Mouse (Mus musculus) midbrain, postnatal 0 days (tissue): Measurements from ENCODE around the gene Nfatc4. TPM values are rescaled to one million over a fixed set of nuclear protein-coding genes. Genes with fewer than 3 reads are reported as not detected.

Source experiments
- ATAC-seq: fragments of 200-750 bp; cut with Nextera tagmentation; 2 replicates; pipeline ENCODE4 v1.8.0; 2017; ENCODE audit warnings: moderate number of reproducible peaks, mild to moderate bottlenecking, moderate TSS enrichment, moderate library complexity; ENCODE audit not compliant: low FRiP score
- DNase-seq: peaks from one replicate; pipeline ENCODE4 v3.0.0-alpha.2; 2015; ENCODE audit warnings: low spot score
- H3K27ac ChIP-seq: fragments of 300-500 bp; sonication (generic); 2 replicates; pipeline ENCODE4 v1.5.1; 2014; ENCODE audit warnings: low read depth, mild to moderate bottlenecking, low read length, mixed read lengths
- H3K27me3 ChIP-seq: fragments of 300-500 bp; sonication (generic); 2 replicates; pipeline ENCODE4 v1.6.1; 2014; ENCODE audit warnings: low read length, control low read depth, mixed read lengths; ENCODE audit not compliant: insufficient read depth
- H3K36me3 ChIP-seq: fragments of 300-500 bp; sonication (generic); 2 replicates; pipeline ENCODE4 v1.6.1; 2014; ENCODE audit warnings: low read length, control low read depth, mixed read lengths; ENCODE audit not compliant: insufficient read depth
- H3K4me1 ChIP-seq: fragments of 300-500 bp; sonication (generic); 2 replicates; pipeline ENCODE4 v1.6.1; 2014; ENCODE audit warnings: mild to moderate bottlenecking, control low read depth, antibody characterized with exemption, low read length, mixed read lengths; ENCODE audit not compliant: insufficient read depth
- H3K4me2 ChIP-seq: fragments of 300-500 bp; sonication (generic); 2 replicates; pipeline ENCODE4 v1.6.1; 2014; ENCODE audit warnings: low read depth, mild to moderate bottlenecking, low read length, mixed read lengths; ENCODE audit not compliant: poor library complexity, severe bottlenecking
- H3K4me3 ChIP-seq: fragments of 300-500 bp; sonication (generic); 2 replicates; pipeline ENCODE4 v1.5.1; 2014; ENCODE audit warnings: low read depth, mild to moderate bottlenecking, low read length, moderate library complexity
- H3K9ac ChIP-seq: fragments of 300-500 bp; sonication (generic); replicated peaks from 2 replicates; pipeline ENCODE4 v1.6.1; 2014; ENCODE audit warnings: mild to moderate bottlenecking, low read length, moderate library complexity, mixed read lengths; ENCODE audit not compliant: poor library complexity, severe bottlenecking
- H3K9me3 ChIP-seq: fragments of 300-500 bp; sonication (generic); 2 replicates; pipeline ENCODE4 v1.6.1; 2016; ENCODE audit warnings: low read length, control low read depth
- CTCF ChIP-seq: IDR thresholded peaks from 2 replicates; pipeline ENCODE4 v1.5.1; 2016; ENCODE audit warnings: antibody characterized with exemption, mild to moderate bottlenecking
- WGBS: fragments of 180-500 bp; shearing (Covaris S2); extraction: QIAGEN DNeasy Blood & Tissue Kit; methylation state at CpG from one replicate; pipeline ENCODE4 v1.1.7; 2014; 5-methylcytosine and 5-hydroxymethylcytosine counted together
- polyA plus RNA-seq: library from polyadenylated mRNA; unstranded; fragments of >200 nt; fragmentation: Nextera tagmentation; extraction: Ambion mirVana; gene quantifications from 2 replicates; pipeline ENCODE4 v1.2.1, GENCODE M21; 2015
- total RNA-seq: library from RNA; depleted of rRNA; stranded (reverse); fragments of >200 nt; gene quantifications from 2 replicates; pipeline ENCODE4 v1.2.3, GENCODE M21; 2014

Gene Nfatc4
- total and polyA plus RNA-seq, 2 experiments from 2014 or later: 4.2 to 12.9 TPM

GRCm38 (mm10) chr14:55853621-55854285, 30.8 kb downstream of the Nfatc4 start, which contains the start of gene Nynrin:
Nynrin (plus strand) TSS chr14:55854010.
- Histone ChIP-seq H3K27ac (peak within 1 kb of the TSS; percentile 83), H3K4me1 (peaks cover 29% of the 10 kb centered on the region), H3K4me3 (peak within 1 kb of the TSS; percentile 62), H3K9ac (peak within 1 kb of the TSS; percentile 86), H3K36me3 (no peaks in the 10 kb centered on the region), H3K4me2 (peak within 1 kb of the TSS; percentile 87), H3K9me3 (no peaks in the 10 kb centered on the region), H3K27me3 (no peaks in the 10 kb centered on the region)
- no peak for TF ChIP-seq CTCF
- WGBS: 2% methylated on average over 29 of the region's 33 CpGs
- ATAC-seq (peak; percentile 76), DNase-seq (peak; percentile 76)

DNA sequence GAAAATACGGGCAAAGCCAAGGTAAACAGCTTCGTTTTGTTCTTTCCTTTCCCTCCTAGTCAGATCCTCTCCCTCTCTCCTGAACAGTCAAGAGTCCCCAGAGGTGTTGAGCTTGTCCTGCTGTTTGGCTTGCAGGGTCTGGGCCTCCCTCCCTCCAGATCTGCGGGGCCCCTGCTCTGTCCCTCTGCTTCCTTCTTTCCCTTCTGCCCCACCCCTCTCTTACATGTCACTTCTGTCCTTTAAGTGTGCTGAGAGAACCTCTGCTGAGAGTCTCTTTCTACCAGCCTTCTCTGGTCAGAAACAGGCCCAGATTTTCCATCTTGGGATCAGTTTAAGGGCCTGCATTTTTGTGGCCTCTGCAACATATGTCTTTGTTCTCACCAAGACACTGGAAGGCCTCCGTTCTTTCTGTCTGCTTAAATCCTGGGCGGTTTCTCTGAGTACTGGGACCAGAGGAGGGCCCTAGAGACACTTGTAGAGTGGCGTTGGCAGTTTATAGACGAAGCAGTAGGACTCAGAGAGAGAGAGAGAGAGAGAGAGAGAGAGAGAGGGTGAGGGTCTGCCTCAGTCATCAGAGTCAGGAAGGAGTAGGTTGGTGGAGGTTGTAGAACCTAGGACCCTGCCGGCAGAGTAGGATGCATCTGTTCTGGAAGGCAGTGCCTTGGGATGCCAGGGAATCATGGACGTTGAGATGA, 31.6 kb downstream of the Nfatc4 start:
- no peaks in the 10 kb centered on the region for H3K27me3 ChIP-seq
- peak overlapping the region; percentile 86 for H3K9ac ChIP-seq
- H3K4me3 ChIP-seq: peak overlapping the region; percentile 62
- H3K27ac ChIP-seq: peak overlapping the region; percentile 83
- peak; percentile 22; the same call in 1 of the 2 replicates for ATAC-seq
- peaks cover 29% of the 10 kb centered on the region for H3K4me1 ChIP-seq
- DNase-seq: peak; percentile 36
- no peaks in the 10 kb centered on the region for H3K9me3 ChIP-seq
- WGBS: under 1% methylated on average over 9 of the region's 9 CpGs
- H3K36me3 ChIP-seq: no peaks in the 10 kb centered on the region
- no peak for TF ChIP-seq CTCF
- peak overlapping the region; percentile 87 for H3K4me2 ChIP-seq

GRCm38 (mm10) chr14:55855101-55855561, 32.2 kb downstream of the Nfatc4 start:
- ATAC-seq (peak; percentile 18; the same call in 1 of the 2 replicates), DNase-seq (peak; percentile 59)
- peak overlapping the region; percentile 83 for H3K27ac ChIP-seq
- H3K36me3 ChIP-seq: no peaks in the 10 kb centered on the region
- H3K9me3 ChIP-seq: no peaks in the 10 kb centered on the region
- H3K4me1 ChIP-seq: peaks cover 29% of the 10 kb centered on the region
- peak overlapping the region; percentile 87 for H3K4me2 ChIP-seq
- WGBS: 1% methylated on average over 4 of the region's 4 CpGs
- no peaks in the 10 kb centered on the region for H3K27me3 ChIP-seq
- TF ChIP-seq CTCF: no peak
- peak overlapping the region; percentile 86 for H3K9ac ChIP-seq
- H3K4me3 ChIP-seq: peak overlapping the region; percentile 62

DNA sequence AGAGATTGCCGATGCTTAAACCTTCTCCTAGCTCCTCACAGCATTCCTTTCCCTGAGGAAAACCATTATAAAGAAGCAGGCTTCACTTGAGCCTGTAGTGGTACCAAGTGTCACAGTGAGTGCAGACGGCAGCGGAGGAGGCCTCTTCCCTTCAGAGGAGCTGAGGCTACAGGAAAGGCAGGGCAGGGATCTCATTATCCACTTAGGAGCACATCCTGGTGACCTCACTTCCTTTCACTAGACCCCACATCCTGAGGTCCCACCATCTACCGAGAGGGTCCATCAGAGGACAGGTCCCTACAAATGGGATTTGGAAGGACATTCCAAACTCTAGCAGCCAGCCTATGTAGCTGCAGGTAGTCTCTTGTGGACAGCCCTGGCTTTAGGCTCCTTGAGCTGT, 34.6 kb downstream of the Nfatc4 start:
- WGBS: 71% methylated on average over 4 of the region's 4 CpGs
- Histone ChIP-seq H3K9ac (no peak overlapping the region; the same call in 1 of the 2 replicates), H3K4me1 (peaks cover 31% of the 10 kb centered on the region), H3K27ac (no peak overlapping the region), H3K4me3 (no peak overlapping the region), H3K27me3 (no peaks in the 10 kb centered on the region), H3K9me3 (no peaks in the 10 kb centered on the region), H3K4me2 (peak overlapping the region; percentile 28; the same call in 1 of the 2 replicates), H3K36me3 (no peaks in the 10 kb centered on the region)
- ATAC-seq: no peak
- no peak for DNase-seq
- TF ChIP-seq CTCF: no peak

GRCm38 (mm10) chr14:55862186-55862585, 39.2 kb downstream of the Nfatc4 start:
- H3K4me3 ChIP-seq: no peak overlapping the region
- H3K4me1 ChIP-seq: peaks cover 13% of the 10 kb centered on the region
- 67% methylated on average over 6 of the region's 6 CpGs for WGBS
- no peaks in the 10 kb centered on the region for H3K27me3 ChIP-seq
- H3K4me2 ChIP-seq: no peak overlapping the region
- no peak overlapping the region for H3K9ac ChIP-seq
- H3K36me3 ChIP-seq: peaks cover 32% of the 10 kb centered on the region
- TF ChIP-seq CTCF: no peak
- DNase-seq: no peak
- no peaks in the 10 kb centered on the region for H3K9me3 ChIP-seq
- no peak overlapping the region for H3K27ac ChIP-seq
- no peak for ATAC-seq

GRCm38 (mm10) chr14:55862970-55863369, 40.0 kb downstream of the Nfatc4 start:
- H3K9me3 ChIP-seq: no peaks in the 10 kb centered on the region
- H3K4me1 ChIP-seq: peaks cover 5% of the 10 kb centered on the region; the same call in 1 of the 2 replicates
- H3K27me3 ChIP-seq: no peaks in the 10 kb centered on the region
- DNase-seq: no peak
- H3K27ac ChIP-seq: no peak overlapping the region
- peaks cover 36% of the 10 kb centered on the region for H3K36me3 ChIP-seq
- H3K9ac ChIP-seq: no peak overlapping the region
- WGBS: 95% methylated on average over 10 of the region's 10 CpGs
- no peak overlapping the region for H3K4me2 ChIP-seq
- H3K4me3 ChIP-seq: no peak overlapping the region
- no peak for TF ChIP-seq CTCF
- ATAC-seq: no peak
